Mouse (Mus musculus) layer of hippocampus, adult 9-10 months (tissue): ENCODE data around the gene Slc41a2.
"Not testable (repeated sequence)": the region's sequence is repeated elsewhere in the genome, so short reads cannot be mapped to it uniquely, and the experiment has no call there.

ENCODE experiments used
- DNase-seq: peaks from one replicate; pipeline ENCODE4 v3.0.0; 2022; ENCODE audit warnings: low spot score

Slc41a2 gene

GRCm38 (mm10) chr10:83337159-83337951 is at the start of gene Slc41a2:
Gene Slc41a2, minus strand, starts transcription at chr10:83337882.
- no peak for DNase-seq

GRCm38 (mm10) chr10:83385330-83385910 is 47.7 kb upstream of the Slc41a2 start:
- DNase-seq: no peak

- DNase-seq: no peak
These were observed 47.0 kb upstream of the Slc41a2 start for GRCm38 (mm10) chr10:83384456-83385215.

- DNase-seq: no peak
These were observed 46.2 kb upstream of the Slc41a2 start for GRCm38 (mm10) chr10:83383863-83384262.

GRCm38 (mm10) chr10:83382988-83383387 is 45.3 kb upstream of the Slc41a2 start:
- no peak for DNase-seq

GRCm38 (mm10) chr10:83382528-83382927 is 44.8 kb upstream of the Slc41a2 start:
- no peak for DNase-seq

- no peak for DNase-seq
These were observed 42.8 kb upstream of the Slc41a2 start for GRCm38 (mm10) chr10:83380501-83380900.

- no peak for DNase-seq
These were observed 40.6 kb upstream of the Slc41a2 start for GRCm38 (mm10) chr10:83378083-83378833.

GRCm38 (mm10) chr10:83376911-83377682 is 39.4 kb upstream of the Slc41a2 start:
- no peak for DNase-seq

- not testable (repeated sequence) for DNase-seq
These were observed 37.8 kb upstream of the Slc41a2 start for GRCm38 (mm10) chr10:83375458-83375857.

- DNase-seq: no peak
These were observed 36.5 kb upstream of the Slc41a2 start for GRCm38 (mm10) chr10:83374045-83374656.

GRCm38 (mm10) chr10:83368918-83369317 is 31.2 kb upstream of the Slc41a2 start:
- no peak for DNase-seq

- no peak for DNase-seq
These were observed 25.8 kb upstream of the Slc41a2 start for GRCm38 (mm10) chr10:83363451-83363850.

- no peak for DNase-seq
These were observed 24.1 kb upstream of the Slc41a2 start for GRCm38 (mm10) chr10:83361643-83362382.

- no peak for DNase-seq
These were observed 22.7 kb upstream of the Slc41a2 start for GRCm38 (mm10) chr10:83360356-83360755.

- peak; percentile 95 for DNase-seq
These were observed 22.3 kb upstream of the Slc41a2 start, which contains the start of gene D10Wsu102e for GRCm38 (mm10) chr10:83359956-83360355. Gene D10Wsu102e, plus strand, starts transcription at chr10:83360221.

- no peak for DNase-seq
These were observed 21.8 kb upstream of the Slc41a2 start for GRCm38 (mm10) chr10:83359451-83359850.

GRCm38 (mm10) chr10:83356416-83356815 is 18.7 kb upstream of the Slc41a2 start:
- no peak for DNase-seq

- no peak for DNase-seq
These were observed 16.6 kb upstream of the Slc41a2 start for GRCm38 (mm10) chr10:83354333-83354719.

GRCm38 (mm10) chr10:83353680-83354332 is 16.1 kb upstream of the Slc41a2 start:
- no peak for DNase-seq
